Mouse (Mus musculus) heart, embryonic 10.5 days (tissue): ENCODE measurements at regions not wholly inside any gene's neighbourhood (a gene's known extent, or its start where the extent isn't known, plus 50 kb on each side); places are given as distances from the start of the nearest gene placed in this dataset.

ENCODE experiments used
- DNase-seq: peaks from one replicate; pipeline ENCODE4 v3.0.0-alpha.2; 2017; ENCODE audit warnings: low spot score
- H3K27ac ChIP-seq: fragments of 300-500 bp; sonication (generic); 2 replicates; pipeline ENCODE4 v1.5.1; 2016; ENCODE audit warnings: mild to moderate bottlenecking
- H3K27me3 ChIP-seq: fragments of 300-500 bp; sonication (generic); 2 replicates; pipeline ENCODE4 v1.6.1; 2016; ENCODE audit warnings: mild to moderate bottlenecking; ENCODE audit not compliant: poor library complexity, insufficient read depth, severe bottlenecking
- H3K36me3 ChIP-seq: fragments of 300-500 bp; sonication (generic); 2 replicates; pipeline ENCODE4 v1.6.1; 2016; ENCODE audit warnings: mild to moderate bottlenecking, moderate library complexity
- H3K4me1 ChIP-seq: fragments of 300-500 bp; sonication (generic); 2 replicates; pipeline ENCODE4 v1.6.1; 2016; ENCODE audit warnings: mild to moderate bottlenecking
- H3K4me3 ChIP-seq: fragments of 300-500 bp; sonication (generic); 2 replicates; pipeline ENCODE4 v1.5.1; 2016; ENCODE audit warnings: mild to moderate bottlenecking, moderate library complexity
- H3K9me3 ChIP-seq: fragments of 300-500 bp; sonication (generic); 2 replicates; pipeline ENCODE4 v1.6.1; 2016; ENCODE audit warnings: mild to moderate bottlenecking, moderate library complexity
- WGBS: fragments of 180-500 bp; shearing (Covaris S2); methylation state at CpG from one replicate; pipeline ENCODE4 v1.1.7; 2016; 5-methylcytosine and 5-hydroxymethylcytosine counted together

GRCm38 (mm10) chr10:44636786-44637185 is 108.5 kb upstream of the Prdm1 start:
- Histone ChIP-seq H3K36me3 (no peaks in the 10 kb centered on the region), H3K4me3 (no peak overlapping the region), H3K4me1 (no peaks in the 10 kb centered on the region), H3K9me3 (no peaks in the 10 kb centered on the region), H3K27ac (no peak overlapping the region), H3K27me3 (no peaks in the 10 kb centered on the region)
- no peak for DNase-seq
- 53% methylated on average over 3 of the region's 3 CpGs for WGBS

- no peak for DNase-seq
- Histone ChIP-seq H3K4me3 (no peak overlapping the region), H3K27ac (no peak overlapping the region), H3K27me3 (no peaks in the 10 kb centered on the region), H3K4me1 (no peaks in the 10 kb centered on the region), H3K9me3 (no peaks in the 10 kb centered on the region), H3K36me3 (no peaks in the 10 kb centered on the region)
Measured at GRCm38 (mm10) chr10:44636061-44636460, 107.8 kb upstream of the Prdm1 start.

GRCm38 (mm10) chr10:44631584-44631983 is 103.3 kb upstream of the Prdm1 start:
- no peak overlapping the region for H3K4me3 ChIP-seq
- H3K27ac ChIP-seq: no peak overlapping the region
- no peaks in the 10 kb centered on the region for H3K27me3 ChIP-seq
- 57% methylated on average over 8 of the region's 8 CpGs for WGBS
- H3K36me3 ChIP-seq: no peaks in the 10 kb centered on the region
- DNase-seq: no peak
- no peaks in the 10 kb centered on the region for H3K4me1 ChIP-seq
- H3K9me3 ChIP-seq: no peaks in the 10 kb centered on the region

GRCm38 (mm10) chr10:44630485-44630884 is 102.2 kb upstream of the Prdm1 start:
- Histone ChIP-seq H3K4me3 (no peak overlapping the region), H3K9me3 (no peaks in the 10 kb centered on the region), H3K27me3 (no peaks in the 10 kb centered on the region), H3K4me1 (no peaks in the 10 kb centered on the region), H3K27ac (0 out of 2 replicates have a peak overlapping the region, but pooled peaks have one; percentile 23), H3K36me3 (no peaks in the 10 kb centered on the region)
- WGBS: 65% methylated on average over 13 of the region's 13 CpGs
- no peak for DNase-seq

GRCm38 (mm10) chr10:44628387-44628786 is 100.1 kb upstream of the Prdm1 start:
- Histone ChIP-seq H3K27me3 (no peaks in the 10 kb centered on the region), H3K9me3 (no peaks in the 10 kb centered on the region), H3K4me3 (no peak overlapping the region), H3K27ac (no peak overlapping the region), H3K4me1 (no peaks in the 10 kb centered on the region), H3K36me3 (no peaks in the 10 kb centered on the region)
- 77% methylated on average over 3 of the region's 3 CpGs for WGBS
- DNase-seq: no peak

GRCm38 (mm10) chr10:44627431-44627830 is 99.1 kb upstream of the Prdm1 start:
- Histone ChIP-seq H3K4me1 (no peaks in the 10 kb centered on the region), H3K9me3 (no peaks in the 10 kb centered on the region), H3K4me3 (no peak overlapping the region), H3K27ac (no peak overlapping the region), H3K36me3 (no peaks in the 10 kb centered on the region), H3K27me3 (no peaks in the 10 kb centered on the region)
- no peak for DNase-seq
- 90% methylated on average over 3 of the region's 3 CpGs for WGBS

- DNase-seq: no peak
- Histone ChIP-seq H3K9me3 (no peaks in the 10 kb centered on the region), H3K36me3 (no peaks in the 10 kb centered on the region), H3K27me3 (no peaks in the 10 kb centered on the region), H3K4me1 (no peaks in the 10 kb centered on the region), H3K27ac (no peak overlapping the region), H3K4me3 (no peak overlapping the region)
- WGBS: 86% methylated on average over 4 of the region's 4 CpGs
Measured at GRCm38 (mm10) chr10:44625521-44625920, 97.2 kb upstream of the Prdm1 start.

GRCm38 (mm10) chr10:44615586-44615985 is 87.3 kb upstream of the Prdm1 start:
- H3K9me3 ChIP-seq: no peaks in the 10 kb centered on the region
- H3K36me3 ChIP-seq: no peaks in the 10 kb centered on the region
- no peaks in the 10 kb centered on the region for H3K27me3 ChIP-seq
- H3K4me1 ChIP-seq: no peaks in the 10 kb centered on the region
- H3K4me3 ChIP-seq: no peak overlapping the region
- no peak for DNase-seq
- H3K27ac ChIP-seq: no peak overlapping the region
- 88% methylated on average over 1 of the region's 1 CpGs for WGBS

- Histone ChIP-seq H3K36me3 (no peaks in the 10 kb centered on the region), H3K27me3 (no peaks in the 10 kb centered on the region), H3K9me3 (no peaks in the 10 kb centered on the region), H3K4me3 (no peak overlapping the region), H3K4me1 (no peaks in the 10 kb centered on the region), H3K27ac (no peak overlapping the region)
- WGBS: 84% methylated on average over 7 of the region's 7 CpGs
- DNase-seq: no peak
Measured at GRCm38 (mm10) chr10:44612571-44612970, 84.3 kb upstream of the Prdm1 start.

GRCm38 (mm10) chr10:44611399-44611798 is 83.1 kb upstream of the Prdm1 start:
- Histone ChIP-seq H3K9me3 (no peaks in the 10 kb centered on the region), H3K36me3 (no peaks in the 10 kb centered on the region), H3K27me3 (no peaks in the 10 kb centered on the region), H3K27ac (no peak overlapping the region), H3K4me3 (no peak overlapping the region), H3K4me1 (no peaks in the 10 kb centered on the region)
- no peak for DNase-seq
- 87% methylated on average over 5 of the region's 5 CpGs for WGBS

- 58% methylated on average over 6 of the region's 6 CpGs for WGBS
- Histone ChIP-seq H3K9me3 (no peaks in the 10 kb centered on the region), H3K36me3 (no peaks in the 10 kb centered on the region), H3K4me1 (no peaks in the 10 kb centered on the region), H3K4me3 (no peak overlapping the region), H3K27me3 (no peaks in the 10 kb centered on the region), H3K27ac (no peak overlapping the region)
- DNase-seq: no peak
Measured at GRCm38 (mm10) chr10:44609187-44609586, 80.9 kb upstream of the Prdm1 start.

- no peaks in the 10 kb centered on the region for H3K36me3 ChIP-seq
- peak; percentile 43 for DNase-seq
- H3K27ac ChIP-seq: no peak overlapping the region
- H3K27me3 ChIP-seq: no peaks in the 10 kb centered on the region
- no peak overlapping the region for H3K4me3 ChIP-seq
- no peaks in the 10 kb centered on the region for H3K9me3 ChIP-seq
- WGBS: 54% methylated on average over 5 of the region's 5 CpGs
- no peaks in the 10 kb centered on the region for H3K4me1 ChIP-seq
Measured at GRCm38 (mm10) chr10:44607334-44607851, 79.1 kb upstream of the Prdm1 start.

GRCm38 (mm10) chr10:44604512-44604911 is 76.2 kb upstream of the Prdm1 start:
- H3K27ac ChIP-seq: no peak overlapping the region
- H3K9me3 ChIP-seq: no peaks in the 10 kb centered on the region
- no peaks in the 10 kb centered on the region for H3K36me3 ChIP-seq
- WGBS: 87% methylated on average over 11 of the region's 11 CpGs
- H3K27me3 ChIP-seq: no peaks in the 10 kb centered on the region
- H3K4me3 ChIP-seq: no peak overlapping the region
- H3K4me1 ChIP-seq: no peaks in the 10 kb centered on the region; the same call in 1 of the 2 replicates
- no peak for DNase-seq

- no peak for DNase-seq
Measured at GRCm38 (mm10) chr10:44603461-44603860, 75.2 kb upstream of the Prdm1 start.

More at GRCm38 (mm10) chr10:44603461-44603860, 75.2 kb upstream of the Prdm1 start:
- Histone ChIP-seq H3K4me1 (no peaks in the 10 kb centered on the region; the same call in 1 of the 2 replicates), H3K9me3 (no peaks in the 10 kb centered on the region), H3K27me3 (no peaks in the 10 kb centered on the region), H3K4me3 (no peak overlapping the region), H3K27ac (no peak overlapping the region), H3K36me3 (no peaks in the 10 kb centered on the region)
- whole genome bisulfite sequencing: 84% methylated on average over 5 of the region's 5 CpGs
